Comparison of ENCODE assay signal across 10 mouse cellular contexts in the genomic region with DNA sequence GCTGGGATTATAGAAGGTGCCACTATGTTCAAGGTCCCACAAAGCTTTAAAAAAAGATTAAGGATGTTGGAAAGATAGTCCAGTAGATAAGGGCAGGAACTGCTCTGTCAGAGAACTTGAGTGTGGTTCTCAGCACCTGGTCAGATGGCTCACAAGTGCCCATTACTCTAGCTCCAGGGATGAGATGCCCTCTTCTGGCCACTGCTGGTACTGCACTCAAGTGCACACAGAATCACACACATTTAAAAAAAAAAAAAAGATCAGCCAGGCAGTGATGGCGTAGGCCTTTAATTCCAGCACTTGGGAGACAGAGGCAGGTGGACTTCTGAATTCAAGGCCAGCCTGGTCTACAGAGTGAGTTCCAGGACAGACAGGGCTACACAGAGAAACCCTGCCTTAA. TPM values are rescaled to one million over a fixed set of nuclear protein-coding genes. Genes with fewer than 3 reads are reported as not detected.
DNase-seq lines count a peak whose midpoint lies in the region; ATAC-seq and TF ChIP-seq lines count a peak whose summit lies in the region.
"Had no signal": no experiment of that assay in that cellular context is flagged by ENCODE, and none has a peak within 500 bp of the region (broad histone marks: within the 10 kb centered on the region; RNA-seq: fewer than 3 reads in every experiment).

No protein-coding gene starts in this region.

- intact Hi-C loops in gastrocnemius, postnatal 14 days (cut with DNase I; ENCODE audit: low total_unique reads): loop anchor here (2.0 to 5.0 kb wide), 2 partner anchors 59 to 111 kb away; no protein-coding TSS in a partner anchor

- H3K9ac ChIP-seq in heart, embryonic 12.5 days: no peak overlapping the region
- H3K9ac ChIP-seq: embryonic facial prominence, embryonic 13.5 days; limb, embryonic 12.5 days had no signal

- 84% methylated on average over 1 of the region's 1 CpGs for WGBS in heart, embryonic 12.5 days
- 81% methylated on average over 1 of the region's 1 CpGs for WGBS in spleen, adult 2 months

- no peak overlapping the region for H3K4me3 ChIP-seq in heart, embryonic 12.5 days
- H3K4me3 ChIP-seq in spleen, adult 2 months (ENCODE audit: extremely low read depth, insufficient read depth, insufficient read length): no peak overlapping the region
- H3K4me3 ChIP-seq: embryonic facial prominence, embryonic 13.5 days; limb, embryonic 12.5 days had no signal

- TF ChIP-seq CTCF in spleen, adult 2 months (IDR thresholded peaks at IDR 0.05; ENCODE audit: extremely low read depth, insufficient read depth, insufficient read length, insufficient replicate concordance): peak; percentile 49; the same call in 1 of the 2 replicates

- no peak overlapping the region for H3K4me2 ChIP-seq in heart, embryonic 12.5 days
- H3K4me2 ChIP-seq: embryonic facial prominence, embryonic 13.5 days; limb, embryonic 12.5 days had no signal

- H3K4me1 ChIP-seq in heart, embryonic 12.5 days (replicated peaks): peaks cover 29% of the 10 kb centered on the region
- H3K4me1 ChIP-seq in spleen, adult 2 months (ENCODE audit: control insufficient read depth, insufficient read depth, insufficient read length): peaks cover 3% of the 10 kb centered on the region; the same call in 1 of the 2 replicates
- H3K4me1 ChIP-seq: embryonic facial prominence, embryonic 13.5 days; limb, embryonic 12.5 days had no signal

- TF ChIP-seq POLR2A in spleen, adult 2 months (IDR thresholded peaks at IDR 0.05; ENCODE audit: low read depth, low read length): no peak

- no peaks in the 10 kb centered on the region for H3K27me3 ChIP-seq in heart, embryonic 12.5 days (replicated peaks)
- no peaks in the 10 kb centered on the region for H3K27me3 ChIP-seq in spleen, adult 2 months (ENCODE audit: control insufficient read depth, insufficient read depth, low read length)
- H3K27me3 ChIP-seq: embryonic facial prominence, embryonic 13.5 days; limb, embryonic 12.5 days had no signal

- no peak overlapping the region for H3K27ac ChIP-seq in heart, embryonic 12.5 days (ENCODE audit: poor library complexity, severe bottlenecking)
- no peak overlapping the region for H3K27ac ChIP-seq in spleen, adult 2 months (ENCODE audit: insufficient read depth, low read length)
- H3K27ac ChIP-seq: embryonic facial prominence, embryonic 13.5 days; limb, embryonic 12.5 days had no signal

- H3K9me3 ChIP-seq in heart, embryonic 12.5 days (replicated peaks): no peaks in the 10 kb centered on the region
- H3K9me3 ChIP-seq: embryonic facial prominence, embryonic 13.5 days had no signal

- no peak for ATAC-seq in heart, embryonic 12.5 days (ENCODE audit: insufficient number of reproducible peaks, low FRiP score)
- ATAC-seq in granulocyte monocyte progenitor cell, adult 5-6 weeks (replicated peaks; ENCODE audit: poor library complexity, severe bottlenecking): no peak

- peak; percentile 66 for DNase-seq in heart, postnatal 4 days
- peak in 1 of 2 experiments; percentile 30 for DNase-seq in spleen, adult 2 months (ENCODE audit: low read depth in 1 of 2, low spot score in 2 of 2)
- DNase-seq in spleen, postnatal 36 days (ENCODE audit: low spot score in 2 of 2): no peak
- DNase-seq in c-Kit-negative CD71-positive TER-119-positive erythroid progenitor cells, embryonic 14.5 days (ENCODE audit: low read depth, low spot score): peak; percentile 24
- peak; percentile 79 for DNase-seq in naive thymus-derived CD4-positive, alpha-beta T cell, adult 2 months (ENCODE audit: low read depth)
- no peak for DNase-seq in gastrocnemius, postnatal 14 days

- peaks cover 92% of the 10 kb centered on the region for H3K36me3 ChIP-seq in heart, embryonic 12.5 days
- H3K36me3 ChIP-seq in spleen, adult 2 months (ENCODE audit: control insufficient read depth, insufficient read depth, low read length): peaks cover 22% of the 10 kb centered on the region

RNA-seq across cellular contexts. Expression of a gene that starts 25.3 kb away (rescaled TPM):
- total RNA-seq in heart, postnatal 4 days (2021): 10 to 100 TPM; 29.5 to 33.7 TPM
- polyA plus RNA-seq in heart, embryonic 12.5 days (2016; fragmentation: Nextera tagmentation; extraction: Ambion mirVana): 23.1 and 23.6 TPM in 2 replicates
- 54.6 and 65.5 TPM in 2 replicates for polyA plus RNA-seq in spleen, adult 2 months (2012; rRNA removed)
- 10 to 100 TPM; 28.8 to 31.1 TPM for total RNA-seq in gastrocnemius, postnatal 14 days (2021)
- total RNA-seq in granulocyte monocyte progenitor cell, adult 5-6 weeks (2014; fragmentation: Nextera tagmentation): 27.7 and 48.9 TPM in 2 replicates
- total RNA-seq in granulocyte monocyte progenitor cell, adult 5-6 weeks (2017): 25.3 and 28.0 TPM in 2 replicates

RNA-seq across cellular contexts. Expression of a gene that starts 45.3 kb away (rescaled TPM):
- 100 to 1,000 TPM; 355 to 365 TPM for total RNA-seq in heart, postnatal 4 days (2021)
- 335 and 339 TPM in 2 replicates for polyA plus RNA-seq in heart, embryonic 12.5 days (2016; fragmentation: Nextera tagmentation; extraction: Ambion mirVana)
- polyA plus RNA-seq in spleen, adult 2 months (2012; rRNA removed): 104 and 116 TPM in 2 replicates
- 100 to 1,000 TPM; 222 to 236 TPM for total RNA-seq in gastrocnemius, postnatal 14 days (2021)
- total RNA-seq in granulocyte monocyte progenitor cell, adult 5-6 weeks (2014; fragmentation: Nextera tagmentation): 61.0 and 65.6 TPM in 2 replicates
- 70.8 and 77.7 TPM in 2 replicates for total RNA-seq in granulocyte monocyte progenitor cell, adult 5-6 weeks (2017)

Comparison
In these comparisons a context has a peak if more than half of its experiments do, and no peak if none do; other contexts are left out.
1. DNase-seq: peak in heart, postnatal 4 days (single experiment), c-Kit-negative CD71-positive TER-119-positive erythroid progenitor cells, embryonic 14.5 days (single experiment) and naive thymus-derived CD4-positive, alpha-beta T cell, adult 2 months (single experiment); none in spleen, postnatal 36 days (0 of 2) and gastrocnemius, postnatal 14 days (single experiment).